Mouse (Mus musculus): ENCODE measurements around the gene Gm29554. TPM values are rescaled to one million over a fixed set of nuclear protein-coding genes. Genes with fewer than 3 reads are reported as not detected.
"Not testable (repeated sequence)": the region's sequence is repeated elsewhere in the genome, so short reads cannot be mapped to it uniquely, and the experiment has no call there.

Gene Gm29554
- total RNA-seq (2021) (not detected), polyA plus RNA-seq (2012; rRNA removed) (not detected in 2 replicates)
- long read RNA-seq, result 0 reads

DNA sequence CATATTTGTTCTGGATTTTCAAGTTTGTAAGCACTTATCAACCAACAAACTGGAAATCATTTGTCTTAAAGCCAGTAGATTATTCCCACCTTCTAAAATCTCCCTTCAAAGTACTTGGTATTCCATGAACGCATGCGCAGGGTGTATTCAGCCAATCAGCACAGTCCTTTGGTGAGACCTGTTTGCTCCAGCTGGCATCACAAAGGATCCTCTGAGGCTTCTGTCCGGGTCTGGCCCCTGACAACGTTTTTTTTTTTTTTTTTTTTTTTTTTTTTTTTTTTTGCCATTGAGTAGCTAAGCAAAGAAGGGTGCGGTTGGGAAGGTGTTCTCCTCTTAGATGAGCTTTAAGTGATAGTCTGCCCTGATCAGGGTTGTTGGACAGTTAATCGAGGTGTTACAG lies at the start of gene Gm29554:
Gene Gm29554, plus strand, starts transcription at position 301 of the 400 bp plus-strand sequence.
- DNase-seq, result not testable (repeated sequence)

Other genes with a start within 250 kb of the Gm29554 start
- gene Gm20812, start 108.0 kb downstream of the Gm29554 start, total RNA-seq (2021), result not detected
- not detected in 2 replicates for gene Gm20812, start 108.0 kb downstream of the Gm29554 start, polyA plus RNA-seq (2012; rRNA removed)

Data from adrenal gland, adult 2 months (tissue).